13 mouse cellular contexts compared by ENCODE assay signal in the genomic region with DNA sequence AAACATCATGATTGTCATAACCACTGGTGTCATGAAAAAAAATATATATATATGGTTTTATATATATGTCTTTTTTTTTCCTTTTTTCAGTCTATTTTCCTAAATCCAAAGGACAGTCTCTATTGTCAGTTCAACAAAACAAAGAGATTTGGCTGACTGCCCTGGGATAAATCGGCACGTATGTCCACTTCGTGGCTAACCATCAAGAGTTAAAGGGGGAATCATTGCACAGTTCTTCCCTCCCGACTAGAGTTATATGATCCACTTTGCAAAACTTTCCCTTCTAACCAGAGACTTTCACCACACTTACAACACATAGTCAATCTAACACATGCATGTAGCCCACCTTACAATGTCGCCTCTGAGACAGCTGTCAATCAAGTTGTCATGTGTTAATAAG.
A peak's percentile ranks its signal among the peaks of the same experiment; 100 is the strongest.
DNase-seq lines count a peak whose midpoint lies in the region; ATAC-seq and TF ChIP-seq lines count a peak whose summit lies in the region.
"Had no signal": no experiment of that assay in that cellular context is flagged by ENCODE, and none has a peak within 500 bp of the region (broad histone marks: within the 10 kb centered on the region; RNA-seq: fewer than 3 reads in every experiment).

No protein-coding gene starts in this region.

- H3K9ac ChIP-seq in limb, embryonic 11.5 days (ENCODE audit: low read length): no peak overlapping the region
- peak overlapping the region; percentile 58 for H3K9ac ChIP-seq in hindbrain, postnatal 0 days (replicated peaks; ENCODE audit: low read length)
- H3K9ac ChIP-seq: embryonic facial prominence, embryonic 13.5 days; intestine, embryonic 15.5 days; limb, embryonic 12.5 days had no signal

- H3K27ac ChIP-seq in gastrocnemius, adult 2 months: peak overlapping the region; percentile 100; the same call in 1 of the 2 replicates
- H3K27ac ChIP-seq in limb, embryonic 11.5 days (replicated peaks; ENCODE audit: low read depth, low read length): no peak overlapping the region
- no peak overlapping the region for H3K27ac ChIP-seq in limb, embryonic 10.5 days
- H3K27ac ChIP-seq in cortical plate, adult 2 months (ENCODE audit: insufficient read depth, low read length): no peak overlapping the region
- H3K27ac ChIP-seq in hindbrain, postnatal 0 days: peak overlapping the region; percentile 86
- H3K27ac ChIP-seq: embryonic facial prominence, embryonic 13.5 days; intestine, embryonic 15.5 days; limb, embryonic 12.5 days had no signal

- DNase-seq in gastrocnemius, adult 2 months: no peak
- no peak for DNase-seq in gastrocnemius, postnatal 25 days
- DNase-seq in limb, embryonic 11.5 days (ENCODE audit: low spot score): peak; percentile 11
- DNase-seq in limb, embryonic 10.5 days (ENCODE audit: low spot score): no peak
- DNase-seq in hindbrain, postnatal 0 days (ENCODE audit: low spot score): peak; percentile 61
- no peak for DNase-seq in adrenal gland, adult 2 months
- DNase-seq: kidney, postnatal 10 days; lung, adult 2 months; right cerebral cortex, postnatal 14 days had no signal

- H3K36me3 ChIP-seq in limb, embryonic 11.5 days (ENCODE audit: control insufficient read depth, insufficient read depth, low read length): peaks cover 9% of the 10 kb centered on the region
- H3K36me3 ChIP-seq in limb, embryonic 10.5 days: peaks cover 39% of the 10 kb centered on the region
- H3K36me3 ChIP-seq in hindbrain, postnatal 0 days (ENCODE audit: insufficient read depth, low read length): 0 out of 2 replicates have a peak, but pooled peaks cover 6% of the 10 kb centered on the region

- no peaks in the 10 kb centered on the region for H3K27me3 ChIP-seq in limb, embryonic 11.5 days (ENCODE audit: control insufficient read depth, insufficient read depth, low read length)
- H3K27me3 ChIP-seq in limb, embryonic 10.5 days (ENCODE audit: low read depth, poor library complexity, severe bottlenecking): peaks cover 3% of the 10 kb centered on the region; the same call in 1 of the 2 replicates
- H3K27me3 ChIP-seq in hindbrain, postnatal 0 days (ENCODE audit: insufficient read depth, low read length): no peaks in the 10 kb centered on the region
- H3K27me3 ChIP-seq: embryonic facial prominence, embryonic 13.5 days; intestine, embryonic 15.5 days; limb, embryonic 12.5 days had no signal

- intact Hi-C loops in gastrocnemius, adult 2 months (cut with DNase I): no loop called here

- TF ChIP-seq POLR2A in cortical plate, adult 2 months (IDR thresholded peaks at IDR 0.05; ENCODE audit: extremely low read depth, insufficient read depth, low read length): no peak

- no peak for ATAC-seq in limb, embryonic 11.5 days (ENCODE audit: insufficient number of reproducible peaks, low FRiP score, low TSS enrichment, low read depth)
- no peak for ATAC-seq in hindbrain, postnatal 0 days
- ATAC-seq: intestine, embryonic 15.5 days had no signal

- TF ChIP-seq CTCF in gastrocnemius, adult 2 months (IDR thresholded peaks at IDR 0.05): no peak
- no peak for TF ChIP-seq CTCF in cortical plate, adult 2 months (IDR thresholded peaks at IDR 0.05; ENCODE audit: extremely low read depth, insufficient read depth, low read length)
- TF ChIP-seq CTCF in hindbrain, postnatal 0 days (IDR thresholded peaks at IDR 0.05; ENCODE audit: low read depth): no peak

- WGBS in limb, embryonic 11.5 days: 92% methylated on average over 5 of the region's 5 CpGs
- WGBS in limb, embryonic 10.5 days: 93% methylated on average over 5 of the region's 5 CpGs
- 31% methylated on average over 5 of the region's 5 CpGs for WGBS in hindbrain, postnatal 0 days

- H3K9me3 ChIP-seq in limb, embryonic 11.5 days (ENCODE audit: control insufficient read depth, low read length): no peaks in the 10 kb centered on the region
- no peaks in the 10 kb centered on the region for H3K9me3 ChIP-seq in limb, embryonic 10.5 days (replicated peaks)
- no peaks in the 10 kb centered on the region for H3K9me3 ChIP-seq in hindbrain, postnatal 0 days (ENCODE audit: low read length)
- H3K9me3 ChIP-seq: embryonic facial prominence, embryonic 13.5 days; intestine, embryonic 15.5 days; limb, embryonic 12.5 days had no signal

- no peak overlapping the region for H3K4me2 ChIP-seq in limb, embryonic 11.5 days (ENCODE audit: low read depth, severe bottlenecking)
- peak overlapping the region; percentile 74 for H3K4me2 ChIP-seq in hindbrain, postnatal 0 days (ENCODE audit: low read depth, low read length)
- H3K4me2 ChIP-seq: intestine, embryonic 15.5 days; limb, embryonic 12.5 days had no signal

- H3K4me3 ChIP-seq in gastrocnemius, adult 2 months: peak overlapping the region; percentile 98
- H3K4me3 ChIP-seq in limb, embryonic 11.5 days (ENCODE audit: low read depth, low read length): no peak overlapping the region
- H3K4me3 ChIP-seq in limb, embryonic 10.5 days: no peak overlapping the region
- peak overlapping the region; percentile 54; the same call in 1 of the 2 replicates for H3K4me3 ChIP-seq in cortical plate, adult 2 months (ENCODE audit: insufficient read depth, low read length)
- H3K4me3 ChIP-seq in hindbrain, postnatal 0 days (ENCODE audit: low read length): peak overlapping the region; percentile 81
- H3K4me3 ChIP-seq: embryonic facial prominence, embryonic 13.5 days; intestine, embryonic 15.5 days; limb, embryonic 12.5 days had no signal

- no peaks in the 10 kb centered on the region for H3K4me1 ChIP-seq in limb, embryonic 11.5 days (ENCODE audit: control insufficient read depth, insufficient read depth, low read length)
- peaks cover 19% of the 10 kb centered on the region; the same call in 1 of the 2 replicates for H3K4me1 ChIP-seq in limb, embryonic 10.5 days
- peaks cover 11% of the 10 kb centered on the region for H3K4me1 ChIP-seq in cortical plate, adult 2 months (ENCODE audit: control insufficient read depth, insufficient read depth, low read length)
- H3K4me1 ChIP-seq in hindbrain, postnatal 0 days (ENCODE audit: insufficient read depth, low read length): 0 out of 2 replicates have a peak, but pooled peaks cover 3% of the 10 kb centered on the region

Comparison
In these comparisons a context has a peak if more than half of its experiments do, and no peak if none do; other contexts are left out.
1. DNase-seq: peak in limb, embryonic 11.5 days (single experiment) and hindbrain, postnatal 0 days (single experiment); none in gastrocnemius, adult 2 months (single experiment), gastrocnemius, postnatal 25 days (single experiment), limb, embryonic 10.5 days (single experiment) and adrenal gland, adult 2 months (single experiment).
2. H3K27ac ChIP-seq: peak in gastrocnemius, adult 2 months (single experiment) and hindbrain, postnatal 0 days (single experiment); none in limb, embryonic 11.5 days (single experiment), limb, embryonic 10.5 days (single experiment) and cortical plate, adult 2 months (single experiment).
3. H3K4me3 ChIP-seq: peak in gastrocnemius, adult 2 months (single experiment), cortical plate, adult 2 months (single experiment) and hindbrain, postnatal 0 days (single experiment); none in limb, embryonic 11.5 days (single experiment) and limb, embryonic 10.5 days (single experiment).